Mouse (Mus musculus) bone marrow, adult 2 months (tissue): ENCODE results near the gene Tcf25.

Experiments used
- CTCF ChIP-seq: fragments of 200-500 bp; IDR thresholded peaks from 2 replicates; pipeline ENCODE4 v1.5.1; 2011; ENCODE audit warnings: low read length, control low read depth; ENCODE audit not compliant: control insufficient read depth, insufficient read depth
- POLR2A ChIP-seq: fragments of 200-500 bp; IDR thresholded peaks from 2 replicates; pipeline ENCODE4 v1.6.1; 2011; ENCODE audit warnings: low read depth, mild to moderate bottlenecking, control low read depth, low read length, borderline replicate concordance; ENCODE audit not compliant: control insufficient read depth

DNA sequence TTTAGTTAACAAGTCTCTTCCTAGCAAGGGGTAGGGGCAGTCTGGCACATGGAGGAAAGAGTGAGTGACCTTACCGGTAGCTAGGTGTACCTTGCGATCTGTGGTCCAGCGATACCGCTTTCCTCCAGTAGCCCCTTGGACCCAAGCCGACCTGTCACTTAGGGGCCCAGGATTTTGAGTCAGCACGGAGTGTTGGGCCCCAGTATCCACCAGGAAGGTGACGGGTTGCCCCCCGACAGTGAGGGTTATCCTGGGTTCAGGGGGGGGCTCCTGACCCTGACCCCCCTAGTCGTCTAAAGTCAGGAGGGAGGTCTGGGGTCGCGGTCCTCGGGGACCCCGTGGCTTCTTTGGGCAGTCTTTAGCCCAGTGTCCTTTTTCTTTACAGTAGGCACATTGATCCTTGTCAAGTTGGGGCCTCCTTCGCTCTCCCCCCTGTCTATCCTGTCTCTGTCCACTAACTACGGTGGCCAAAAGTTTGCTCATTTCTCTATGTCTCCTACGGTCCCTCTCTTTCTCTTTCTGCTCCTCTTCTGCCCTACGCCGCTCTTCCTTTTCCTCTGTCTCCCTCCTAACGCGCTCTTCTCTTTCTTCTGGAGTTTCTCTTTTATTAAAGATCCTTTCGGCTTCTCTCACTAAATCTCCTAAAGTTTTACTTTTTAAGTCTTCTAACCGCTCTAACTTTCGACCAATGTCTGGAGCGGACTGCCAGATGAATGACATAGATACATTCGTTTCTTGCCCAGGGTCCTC lies 58.2 kb downstream of the Tcf25 start:
- TF ChIP-seq CTCF (no peak), POLR2A (no peak)
